8 mouse cellular contexts compared by ENCODE assay signal in genomic region chr13:63917198-63917767, GRCm38 (mm10).
DNase-seq lines count a peak whose midpoint lies in the region; ATAC-seq and TF ChIP-seq lines count a peak whose summit lies in the region.

No protein-coding gene starts in this region.

- H3K9ac ChIP-seq in hindbrain, embryonic 12.5 days: no peak overlapping the region

- no peaks in the 10 kb centered on the region for H3K36me3 ChIP-seq in hindbrain, embryonic 12.5 days

- H3K9me3 ChIP-seq in hindbrain, embryonic 12.5 days (replicated peaks): peaks cover 7% of the 10 kb centered on the region

- POLR2A ChIA-PET in Patski (lab: Charles Lee): no interaction called here

- WGBS in hindbrain, embryonic 12.5 days: 36% methylated on average over 11 of the region's 11 CpGs

- H3K4me2 ChIP-seq in hindbrain, embryonic 12.5 days (replicated peaks): no peak overlapping the region; the same call in 1 of the 2 replicates

- no peaks in the 10 kb centered on the region for H3K27me3 ChIP-seq in Patski
- H3K27me3 ChIP-seq in hindbrain, embryonic 12.5 days: peaks cover 20% of the 10 kb centered on the region

- no peak for TF ChIP-seq CTCF in Patski (IDR thresholded peaks at IDR 0.05)

- H3K4me3 ChIP-seq in hindbrain, embryonic 12.5 days: no peak overlapping the region

- peak; percentile 85 for DNase-seq in Patski (ENCODE audit: low read depth, low spot score)
- peak; percentile 77 to 82 for DNase-seq in cerebellum, adult 18-20 months
- DNase-seq in frontal cortex, adult 2 months (ENCODE audit: extremely low spot score in 1 of 2, low spot score in 1 of 2): peak; percentile 31 to 66
- peak; percentile 43 to 85 for DNase-seq in layer of hippocampus, postnatal 14 days (ENCODE audit: low spot score in 2 of 2)
- DNase-seq in lung, postnatal 10 days: peak; percentile 85
- peak; percentile 56 for DNase-seq in skeletal muscle tissue, adult 2 months (ENCODE audit: low read depth, low spot score)
- no peak for DNase-seq in thymus, adult 18-20 months

- CTCF ChIA-PET in Patski (lab: Charles Lee): interaction anchor here (1.5 to 1.9 kb wide), 2 partner anchors 9 to 72 kb away, joined by 4 to 8 read pairs; no protein-coding TSS in a partner anchor

- peaks cover 28% of the 10 kb centered on the region for H3K4me1 ChIP-seq in hindbrain, embryonic 12.5 days

- in situ Hi-C loops in Patski (cut with MboI; ENCODE audit: low pct_unique_long_range_greater_than_20kb): no loop called here

- H3K27ac ChIP-seq in hindbrain, embryonic 12.5 days: peak overlapping the region; percentile 35; the same call in 1 of the 2 replicates

- peak; percentile 94 for ATAC-seq in Patski
- ATAC-seq in hindbrain, embryonic 12.5 days (ENCODE audit: low FRiP score): peak; percentile 5; the same call in 1 of the 2 replicates

Comparison
In these comparisons a context has a peak if more than half of its experiments do, and no peak if none do; other contexts are left out.
1. DNase-seq: peak in Patski (single experiment), cerebellum, adult 18-20 months (2 of 2), frontal cortex, adult 2 months (2 of 2), layer of hippocampus, postnatal 14 days (2 of 2), lung, postnatal 10 days (single experiment) and skeletal muscle tissue, adult 2 months (single experiment); none in thymus, adult 18-20 months (0 of 2).